8 mouse cellular contexts compared by ENCODE assay signal in the genomic region with DNA sequence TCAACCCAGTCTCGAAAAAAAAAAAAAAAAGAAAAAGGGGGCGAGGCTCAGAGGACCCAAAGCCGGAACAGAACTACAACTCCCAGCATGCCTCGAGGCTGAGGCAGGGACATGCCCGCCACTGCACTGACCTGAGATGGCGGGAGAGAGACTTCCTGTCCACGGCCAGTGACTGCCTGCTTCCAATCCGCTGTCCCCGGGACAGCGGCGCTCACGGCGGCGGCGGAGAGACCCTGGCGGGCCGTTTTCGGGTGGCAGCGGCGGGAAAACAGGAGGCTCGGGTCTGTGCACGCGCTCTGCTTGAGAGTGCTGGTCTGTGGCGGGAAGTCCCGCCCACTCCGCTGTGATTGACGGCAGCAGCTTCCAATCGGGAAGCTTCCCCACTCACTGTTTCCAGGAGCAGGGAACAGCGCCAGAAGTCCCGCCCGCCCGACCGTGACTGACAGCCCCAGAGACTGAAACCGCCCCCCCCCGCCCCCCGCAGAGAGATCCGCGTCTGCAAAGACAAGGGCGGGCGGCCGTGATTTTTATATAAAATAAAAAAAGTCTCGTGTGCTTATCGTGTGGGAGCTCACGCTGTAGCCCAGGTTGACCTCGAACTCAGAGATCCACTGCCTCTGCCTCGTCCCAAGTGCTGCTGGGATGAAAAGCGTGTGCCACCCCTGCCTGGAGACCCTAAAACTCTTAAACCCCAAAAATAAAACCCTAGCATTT. TPM values are rescaled to one million over a fixed set of nuclear protein-coding genes. Genes with fewer than 3 reads are reported as not detected.
DNase-seq lines count a peak whose midpoint lies in the region; ATAC-seq and TF ChIP-seq lines count a peak whose summit lies in the region.

No protein-coding gene starts in this region.

- peak; percentile 87 for DNase-seq in G1E (ENCODE audit: low spot score)
- peak; percentile 98 to 100 for DNase-seq in cerebellum, adult 18-20 months
- peak; percentile 100 for DNase-seq in heart, postnatal 36 days
- DNase-seq in layer of hippocampus, adult 2 months (ENCODE audit: low spot score in 2 of 2): peak; percentile 97 to 99
- DNase-seq in lung, embryonic 14.5 days: peak; percentile 99
- DNase-seq in thymus, adult 2 months: peak; percentile 98

- intact Hi-C loops in heart, postnatal 36 days (cut with DNase I): loop anchor here (1.0 kb wide), 1 partner anchor 33 kb away; the partner anchor contains the start of gene Pum2

- H3K27ac ChIP-seq in forebrain, embryonic 16.5 days (ENCODE audit: low read length): peak overlapping the region; percentile 98
- peak overlapping the region; percentile 100 for H3K27ac ChIP-seq in layer of hippocampus, adult 2 months
- peak overlapping the region; percentile 96 for H3K27ac ChIP-seq in lung, embryonic 14.5 days (ENCODE audit: low read depth)
- peak overlapping the region; percentile 99 for H3K27ac ChIP-seq in olfactory bulb, adult 2 months (ENCODE audit: insufficient read depth, low read depth, low read length)
- peak overlapping the region; percentile 65 for H3K27ac ChIP-seq in thymus, adult 2 months (ENCODE audit: control insufficient read depth, insufficient read depth, low read length)

- ATAC-seq in G1E (ENCODE audit: extremely low read depth, insufficient number of reproducible peaks, low FRiP score, poor library complexity, severe bottlenecking): peak; percentile 97
- ATAC-seq in forebrain, embryonic 16.5 days: peak; percentile 99
- ATAC-seq in lung, embryonic 14.5 days (ENCODE audit: insufficient read depth): peak; percentile 99

- H3K4me1 ChIP-seq in G1E (ENCODE audit: insufficient read depth, low read depth, low read length): peaks cover 10% of the 10 kb centered on the region
- no peaks in the 10 kb centered on the region for H3K4me1 ChIP-seq in forebrain, embryonic 16.5 days (replicated peaks; ENCODE audit: control insufficient read depth, insufficient read depth, low read length)
- no peaks in the 10 kb centered on the region for H3K4me1 ChIP-seq in lung, embryonic 14.5 days (ENCODE audit: insufficient read depth)
- H3K4me1 ChIP-seq in olfactory bulb, adult 2 months (ENCODE audit: control insufficient read depth, insufficient read depth, low read length): 0 out of 2 replicates have a peak, but pooled peaks cover 3% of the 10 kb centered on the region
- H3K4me1 ChIP-seq in thymus, adult 2 months (replicated peaks; ENCODE audit: control insufficient read depth, insufficient read depth, low read length): no peaks in the 10 kb centered on the region; the same call in 1 of the 2 replicates

- H3K4me2 ChIP-seq in forebrain, embryonic 16.5 days (ENCODE audit: low read length): peak overlapping the region; percentile 52
- peak overlapping the region; percentile 63 for H3K4me2 ChIP-seq in lung, embryonic 14.5 days

- peaks cover 4% of the 10 kb centered on the region for H3K9me3 ChIP-seq in G1E (replicated peaks)
- H3K9me3 ChIP-seq in forebrain, embryonic 16.5 days (ENCODE audit: control insufficient read depth, low read length): no peaks in the 10 kb centered on the region
- H3K9me3 ChIP-seq in lung, embryonic 14.5 days (ENCODE audit: low read depth, low read length): no peaks in the 10 kb centered on the region

- H3K36me3 ChIP-seq in G1E (replicated peaks): peaks cover 5% of the 10 kb centered on the region
- H3K36me3 ChIP-seq in forebrain, embryonic 16.5 days (ENCODE audit: control insufficient read depth, insufficient read depth): no peaks in the 10 kb centered on the region
- H3K36me3 ChIP-seq in lung, embryonic 14.5 days (ENCODE audit: insufficient read depth): no peaks in the 10 kb centered on the region
- H3K36me3 ChIP-seq in thymus, adult 2 months (ENCODE audit: control insufficient read depth, insufficient read depth, low read length): no peaks in the 10 kb centered on the region

- TF ChIP-seq POLR2A in olfactory bulb, adult 2 months (IDR thresholded peaks at IDR 0.05; ENCODE audit: insufficient read depth, low read depth, low read length): peak; percentile 44; the same call in 1 of the 2 replicates
- 0 out of 2 replicates have a peak, but pooled peaks have one; percentile 50 for TF ChIP-seq POLR2A in thymus, adult 2 months (IDR thresholded peaks at IDR 0.05; ENCODE audit: control insufficient read depth, extremely low read depth, insufficient read depth, low read length, poor library complexity)

- H3K9ac ChIP-seq in forebrain, embryonic 16.5 days (replicated peaks; ENCODE audit: low read depth, low read length): peak overlapping the region; percentile 99
- H3K9ac ChIP-seq in lung, embryonic 14.5 days: peak overlapping the region; percentile 93

- TF ChIP-seq CTCF in G1E (IDR thresholded peaks at IDR 0.05; ENCODE audit: low read depth, low read length): no peak
- TF ChIP-seq CTCF in layer of hippocampus, adult 2 months (conservative IDR thresholded peaks at IDR 0.05): peak; percentile 37
- no peak for TF ChIP-seq CTCF in lung, embryonic 14.5 days (IDR thresholded peaks at IDR 0.05; ENCODE audit: low read depth)
- TF ChIP-seq CTCF in olfactory bulb, adult 2 months (IDR thresholded peaks at IDR 0.05; ENCODE audit: insufficient read depth, low read depth, low read length): no peak
- 0 out of 2 replicates have a peak, but pooled peaks have one; percentile 30 for TF ChIP-seq CTCF in thymus, adult 2 months (IDR thresholded peaks at IDR 0.05; ENCODE audit: borderline replicate concordance, control insufficient read depth, extremely low read depth, insufficient read depth, low read length, poor library complexity)

- H3K27me3 ChIP-seq in G1E (ENCODE audit: insufficient read depth, low read length): no peaks in the 10 kb centered on the region
- no peaks in the 10 kb centered on the region for H3K27me3 ChIP-seq in forebrain, embryonic 16.5 days (replicated peaks; ENCODE audit: control insufficient read depth, insufficient read depth, low read length)
- H3K27me3 ChIP-seq in lung, embryonic 14.5 days (ENCODE audit: insufficient read depth, low read length): no peaks in the 10 kb centered on the region
- no peaks in the 10 kb centered on the region for H3K27me3 ChIP-seq in thymus, adult 2 months (ENCODE audit: control insufficient read depth, insufficient read depth, low read length)

- peak overlapping the region; percentile 91 for H3K4me3 ChIP-seq in G1E (ENCODE audit: low read depth, low read length)
- peak overlapping the region; percentile 98 for H3K4me3 ChIP-seq in forebrain, embryonic 16.5 days (replicated peaks; ENCODE audit: low read length)
- peak overlapping the region; percentile 99 for H3K4me3 ChIP-seq in layer of hippocampus, adult 2 months
- peak overlapping the region; percentile 75 for H3K4me3 ChIP-seq in lung, embryonic 14.5 days (ENCODE audit: low read depth, low read length)
- peak overlapping the region; percentile 100 for H3K4me3 ChIP-seq in olfactory bulb, adult 2 months (ENCODE audit: insufficient read depth, low read depth, low read length)
- peak overlapping the region; percentile 83 for H3K4me3 ChIP-seq in thymus, adult 2 months (ENCODE audit: control insufficient read depth, insufficient read depth, low read length)

- WGBS in forebrain, embryonic 16.5 days: under 1% methylated on average over 46 of the region's 47 CpGs
- WGBS in lung, embryonic 14.5 days: under 1% methylated on average over 47 of the region's 47 CpGs
- under 1% methylated on average over 47 of the region's 47 CpGs for WGBS in olfactory bulb, adult 2 months
- WGBS in thymus, adult 2 months: under 1% methylated on average over 47 of the region's 47 CpGs

RNA-seq across cellular contexts. Expression of gene Pum2, which starts 33.1 kb away (rescaled TPM):
- total RNA-seq in G1E (2014; fragmentation: Nextera tagmentation): 178 and 191 TPM in 2 replicates
- 151 and 172 TPM in 2 replicates for total RNA-seq in G1E (2017)
- polyA plus RNA-seq in G1E (2012): 51.3 and 72.9 TPM in 2 replicates
- 67.6 and 75.1 TPM in 2 replicates for polyA plus RNA-seq in forebrain, embryonic 16.5 days (2015; fragmentation: Nextera tagmentation; extraction: Ambion mirVana)
- total RNA-seq in heart, postnatal 36 days (2021): 100 to 1,000 TPM; 125 to 141 TPM
- total RNA-seq in layer of hippocampus, adult 2 months (2021): 100 to 1,000 TPM; 186 to 195 TPM
- polyA plus RNA-seq in lung, embryonic 14.5 days (2014; fragmentation: Nextera tagmentation; extraction: Ambion mirVana): 64.2 and 64.5 TPM in 2 replicates
- polyA plus RNA-seq in olfactory bulb, adult 2 months (2012; ENCODE audit: insufficient read depth, insufficient read length, low replicate concordance, missing spikeins): 147 and 218 TPM in 2 replicates
- polyA plus RNA-seq in thymus, adult 2 months (2012; rRNA removed): 149 and 162 TPM in 2 replicates

RNA-seq across cellular contexts. Expression of gene Slc7a15, which starts 42.0 kb away (rescaled TPM):
- total RNA-seq in G1E (2014; fragmentation: Nextera tagmentation): not detected in 2 replicates
- total RNA-seq in G1E (2017): not detected in 2 replicates
- not detected in 2 replicates for polyA plus RNA-seq in G1E (2012)
- not detected in 2 replicates for polyA plus RNA-seq in forebrain, embryonic 16.5 days (2015; fragmentation: Nextera tagmentation; extraction: Ambion mirVana)
- not detected for total RNA-seq in heart, postnatal 36 days (2021)
- not detected for total RNA-seq in layer of hippocampus, adult 2 months (2021)
- not detected in 2 replicates for polyA plus RNA-seq in lung, embryonic 14.5 days (2014; fragmentation: Nextera tagmentation; extraction: Ambion mirVana)
- polyA plus RNA-seq in olfactory bulb, adult 2 months (2012; ENCODE audit: insufficient read depth, insufficient read length, low replicate concordance, missing spikeins): not detected in 2 replicates
- 0.16 and 0.28 TPM in 2 replicates for polyA plus RNA-seq in thymus, adult 2 months (2012; rRNA removed)

Comparison
In these comparisons a context has a peak if more than half of its experiments do, and no peak if none do; other contexts are left out.
1. Peak in every context shown above with its lines: DNase-seq, ATAC-seq, H3K4me3 ChIP-seq and H3K27ac ChIP-seq.
2. CTCF ChIP-seq: peak in layer of hippocampus, adult 2 months (single experiment) and thymus, adult 2 months (single experiment); none in G1E (single experiment), lung, embryonic 14.5 days (single experiment) and olfactory bulb, adult 2 months (single experiment).